Mouse (Mus musculus) ES-E14 (cell line): ENCODE measurements around the gene Slit3. TPM values are rescaled to one million over a fixed set of nuclear protein-coding genes. Genes with fewer than 3 reads are reported as not detected.

Experiments
- DNase-seq: peaks from one replicate; pipeline ENCODE4 v3.0.0-alpha.2; 2013; ENCODE audit warnings: low read depth, low spot score
- H3K27ac ChIP-seq: 2 replicates; pipeline ENCODE4 v1.5.1; 2012; ENCODE audit warnings: low read depth, mild to moderate bottlenecking, low read length, moderate library complexity, mixed read lengths; ENCODE audit not compliant: poor library complexity, insufficient read depth, severe bottlenecking
- H3K36me3 ChIP-seq: 2 replicates; pipeline ENCODE4 v1.6.1; 2012; ENCODE audit warnings: mild to moderate bottlenecking, low read length, moderate library complexity, mixed read lengths; ENCODE audit not compliant: control insufficient read depth, poor library complexity, insufficient read depth, severe bottlenecking
- H3K4me1 ChIP-seq, 2 experiments: fragments of 150-350 bp in 1 of 2; sonication (generic) in 1 of 2; 2 replicates each; pipeline ENCODE4 v1.6.1; 2012; ENCODE audit warnings: low read length in 2 of 2, mild to moderate bottlenecking in 1 of 2, mixed read lengths in 1 of 2; ENCODE audit not compliant: control insufficient read depth in 2 of 2, insufficient read depth in 2 of 2, poor library complexity in 1 of 2
- H3K4me3 ChIP-seq, 2 experiments: fragments of 150-350 bp in 1 of 2; sonication (generic) in 1 of 2; 2 replicates each; pipeline ENCODE4 v1.5.1; 2012; ENCODE audit warnings: low read length in 2 of 2, low read depth in 1 of 2, mild to moderate bottlenecking in 1 of 2, mixed read lengths in 1 of 2; ENCODE audit not compliant: insufficient read depth in 1 of 2, poor library complexity in 1 of 2, severe bottlenecking in 1 of 2
- H3K9ac ChIP-seq: 2 replicates; pipeline ENCODE4 v1.6.1; 2012; ENCODE audit warnings: low read depth, mild to moderate bottlenecking, low read length, mixed read lengths; ENCODE audit not compliant: poor library complexity, insufficient read depth, severe bottlenecking
- H3K9me3 ChIP-seq: fragments of 150-350 bp; sonication (generic); 2 replicates; pipeline ENCODE4 v1.6.1; 2012; ENCODE audit warnings: low read depth, mild to moderate bottlenecking, low read length; ENCODE audit not compliant: control insufficient read depth, insufficient read depth
- CHD2 ChIP-seq: IDR thresholded peaks from 2 replicates; pipeline ENCODE4 v1.6.1; 2014; ENCODE audit warnings: mild to moderate bottlenecking, low read depth, low read length, inconsistent platforms
- HCFC1 ChIP-seq: IDR thresholded peaks from 2 replicates; pipeline ENCODE4 v1.6.1; 2012; ENCODE audit warnings: low read length, inconsistent platforms, borderline replicate concordance; ENCODE audit not compliant: insufficient read depth
- MAFK ChIP-seq: IDR thresholded peaks from 2 replicates; pipeline ENCODE4 v1.6.1; 2014; ENCODE audit warnings: mild to moderate bottlenecking, low read depth, low read length, inconsistent platforms; ENCODE audit not compliant: insufficient read depth
- ZC3H11A ChIP-seq: IDR thresholded peaks from 2 replicates; pipeline ENCODE4 v1.6.1; 2012; ENCODE audit warnings: low read depth, mild to moderate bottlenecking, inconsistent platforms, low read length, borderline replicate concordance
- ZNF384 ChIP-seq: IDR thresholded peaks from 2 replicates; pipeline ENCODE4 v1.6.1; 2012; ENCODE audit warnings: low read depth, low read length, inconsistent platforms
- in situ Hi-C, 2 experiments: fragments of 600-800 bp; cut with MboI; formaldehyde crosslinking; loops; one replicate each; pipeline ENCODE4 v1.15.1; 2025; ENCODE audit warnings: low sequenced_read_pairs in 2 of 2, inconsistent platforms in 1 of 2; ENCODE audit not compliant: unreplicated experiment in 2 of 2
- total RNA-seq: library from RNA; depleted of rRNA; stranded (reverse); fragments of 300-350 nt; gene quantifications from 2 replicates; pipeline ENCODE4 v1.2.3, GENCODE M21; 2012

Slit3 gene
- total RNA-seq, 1 experiment: 3.7 TPM

DNA sequence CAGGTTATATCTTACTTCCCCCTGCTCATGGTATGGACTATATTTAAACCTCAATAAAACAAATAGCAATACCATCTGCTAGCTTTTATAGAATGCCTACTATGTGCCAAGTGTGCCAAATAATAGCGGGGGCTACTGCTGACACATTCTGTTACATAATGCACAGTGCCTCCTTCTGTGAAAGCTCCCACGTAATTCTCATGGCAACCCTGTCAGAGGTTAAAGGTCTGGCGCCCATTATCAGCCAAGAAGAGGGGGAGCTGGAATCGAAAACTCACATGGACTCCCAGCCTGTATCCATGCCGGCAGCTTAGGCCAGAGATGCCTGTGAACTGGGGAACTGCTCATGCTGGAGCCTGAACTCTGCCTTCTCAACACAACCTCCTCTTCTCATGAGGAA lies 548.5 kb downstream of the Slit3 start:
- in situ Hi-C loops: loop anchor here (5.0 to 25.0 kb wide), 4 partner anchors 207 to 305 kb away; no protein-coding TSS in a partner anchor
- no peak for DNase-seq
- Histone ChIP-seq H3K9me3 (no peaks in the 10 kb centered on the region), H3K4me3 (no peak overlapping the region), H3K9ac (no peak overlapping the region), H3K36me3 (no peaks in the 10 kb centered on the region), H3K4me1 (no peaks in the 10 kb centered on the region), H3K27ac (no peak overlapping the region)
- TF ChIP-seq ZC3H11A (no peak), HCFC1 (no peak), CHD2 (no peak), MAFK (no peak), ZNF384 (no peak)

DNA sequence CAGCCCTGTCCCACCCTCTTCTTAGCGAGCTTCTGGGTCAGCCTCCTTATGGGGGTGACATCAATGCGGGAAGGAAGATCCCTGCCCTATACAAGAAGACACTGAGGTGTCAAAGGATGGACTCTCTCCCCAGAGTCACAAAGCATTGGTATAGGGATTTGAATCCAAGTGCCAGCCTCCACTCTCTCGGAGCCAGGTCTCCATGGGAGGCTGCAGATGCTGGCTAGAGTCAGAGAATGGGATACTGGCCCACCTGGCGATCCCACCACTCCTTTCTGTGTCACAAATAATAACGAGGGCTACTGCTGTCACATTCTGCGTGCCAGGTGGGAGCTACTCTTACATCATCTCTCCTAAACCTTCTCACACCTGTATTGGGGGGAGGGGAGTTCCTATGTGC lies 549.2 kb downstream of the Slit3 start:
- no peak overlapping the region for H3K4me3 ChIP-seq

DNA sequence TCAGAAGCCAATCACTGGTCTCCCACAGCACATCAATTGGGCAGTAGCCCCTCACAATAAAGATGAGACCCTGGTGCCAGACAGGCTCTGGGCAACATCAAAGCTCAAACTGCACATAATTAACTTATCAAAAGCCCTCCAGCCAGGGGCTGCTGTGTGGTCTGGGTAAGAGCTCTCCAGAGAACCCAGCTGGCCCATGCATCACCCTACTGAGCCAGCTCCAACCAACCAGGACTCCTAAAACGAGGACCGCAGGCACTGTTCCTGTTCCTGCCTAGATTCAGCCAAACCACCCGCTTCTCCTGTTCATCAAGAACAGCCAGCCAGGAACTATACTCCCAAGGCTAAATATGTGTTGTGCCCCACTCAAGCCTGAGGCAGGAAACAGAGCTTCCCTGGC lies 549.7 kb downstream of the Slit3 start:
- no peak overlapping the region for H3K4me3 ChIP-seq
- no peaks in the 10 kb centered on the region for H3K4me1 ChIP-seq
- no peaks in the 10 kb centered on the region for H3K9me3 ChIP-seq
- TF ChIP-seq CHD2 (no peak), MAFK (no peak), ZC3H11A (no peak), ZNF384 (no peak)
- no peak for DNase-seq
- no peaks in the 10 kb centered on the region for H3K36me3 ChIP-seq
- H3K27ac ChIP-seq: no peak overlapping the region
- in situ Hi-C loops: loop anchor here in 1 of 2 experiments (25.0 kb wide), 1 partner anchor 208 kb away; no protein-coding TSS in a partner anchor
- H3K9ac ChIP-seq: no peak overlapping the region

More for the DNA sequence above, 549.2 kb downstream of the Slit3 start:
- Histone ChIP-seq H3K9me3 (no peaks in the 10 kb centered on the region), H3K36me3 (no peaks in the 10 kb centered on the region), H3K27ac (no peak overlapping the region), H3K4me1 (no peaks in the 10 kb centered on the region), H3K9ac (no peak overlapping the region)
- in situ Hi-C loops: loop anchor here in 1 of 2 experiments (25.0 kb wide), 1 partner anchor 208 kb away; no protein-coding TSS in a partner anchor
- TF ChIP-seq MAFK (no peak), ZNF384 (no peak), ZC3H11A (no peak), CHD2 (no peak), HCFC1 (no peak)
- no peak for DNase-seq

DNA sequence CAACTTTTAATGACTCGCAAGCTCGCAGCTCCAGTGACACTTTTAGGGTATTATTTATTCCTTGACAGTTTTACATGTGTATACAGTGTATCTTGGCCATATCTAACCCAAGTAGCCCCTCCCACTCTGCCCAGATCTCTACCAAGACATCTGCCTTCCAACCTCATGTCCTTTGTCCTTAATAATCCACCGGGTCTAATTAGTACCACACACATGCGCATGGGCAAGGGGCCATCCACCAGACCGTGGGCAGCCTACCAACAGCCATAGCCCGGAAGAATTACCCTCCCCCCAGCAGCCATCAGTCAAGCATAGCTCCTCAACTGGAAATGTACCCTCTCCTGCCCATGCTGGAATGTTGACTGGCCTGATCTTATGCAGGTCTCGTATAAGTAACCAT lies 552.0 kb downstream of the Slit3 start:
- Histone ChIP-seq H3K4me1 (no peaks in the 10 kb centered on the region), H3K27ac (no peak overlapping the region), H3K9me3 (no peaks in the 10 kb centered on the region), H3K4me3 (no peak overlapping the region), H3K36me3 (no peaks in the 10 kb centered on the region), H3K9ac (no peak overlapping the region)
- in situ Hi-C loops: loop anchor here in 1 of 2 experiments (25.0 kb wide), 1 partner anchor 211 kb away; no protein-coding TSS in a partner anchor
- no peak for TF ChIP-seq ZNF384
- TF ChIP-seq MAFK: no peak
- no peak for TF ChIP-seq HCFC1
- TF ChIP-seq ZC3H11A: no peak
- TF ChIP-seq CHD2: no peak
- DNase-seq: no peak
